Mouse (Mus musculus): ENCODE measurements around the gene Mtrf1.
"Not testable (repeated sequence)": the region's sequence is repeated elsewhere in the genome, so short reads cannot be mapped to it uniquely, and the experiment has no call there.

Mtrf1 gene

DNA sequence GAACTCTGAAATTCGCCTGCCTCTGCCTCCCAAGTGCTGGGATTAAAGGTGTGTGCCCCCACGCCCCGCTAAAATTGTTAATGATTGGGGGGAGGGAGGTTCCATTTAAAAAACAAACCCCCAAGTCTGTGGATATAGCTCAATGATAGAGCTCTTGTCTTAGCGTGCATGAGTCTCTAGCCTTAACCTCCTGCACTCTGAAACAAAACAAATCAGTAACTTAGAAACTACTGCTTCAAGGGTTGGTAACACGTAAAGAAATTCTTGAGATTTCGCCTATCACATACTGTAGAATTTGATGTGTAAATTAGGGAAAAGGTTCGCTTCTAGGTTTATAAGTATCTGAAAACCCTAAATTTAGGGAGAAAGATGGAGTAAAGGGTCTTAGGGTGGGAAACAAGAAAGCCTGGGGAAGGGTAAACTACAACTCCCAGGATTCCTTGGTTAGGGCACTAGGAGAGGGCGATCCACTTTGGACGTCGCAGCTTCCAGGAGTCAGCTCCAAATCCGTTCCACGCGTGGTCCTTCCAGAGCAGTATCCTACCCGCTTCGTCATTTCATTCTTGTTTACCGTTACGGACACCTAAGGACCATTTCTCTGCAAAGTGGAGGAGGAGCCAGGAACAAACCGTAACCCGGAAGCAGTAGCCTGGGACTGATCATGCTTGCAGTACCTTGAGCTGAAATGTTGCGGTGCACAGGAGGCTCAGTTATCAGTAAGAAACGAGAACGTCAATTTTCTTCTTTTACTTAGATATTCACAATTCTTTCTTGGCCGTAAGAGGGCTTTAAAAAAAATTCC is at the start of gene Mtrf1:
Mtrf1 (plus strand) TSS at position 452 of the 802 bp plus-strand sequence.
- DNase-seq (ENCODE audit: low read depth, low spot score) = peak; percentile 82

DNA sequence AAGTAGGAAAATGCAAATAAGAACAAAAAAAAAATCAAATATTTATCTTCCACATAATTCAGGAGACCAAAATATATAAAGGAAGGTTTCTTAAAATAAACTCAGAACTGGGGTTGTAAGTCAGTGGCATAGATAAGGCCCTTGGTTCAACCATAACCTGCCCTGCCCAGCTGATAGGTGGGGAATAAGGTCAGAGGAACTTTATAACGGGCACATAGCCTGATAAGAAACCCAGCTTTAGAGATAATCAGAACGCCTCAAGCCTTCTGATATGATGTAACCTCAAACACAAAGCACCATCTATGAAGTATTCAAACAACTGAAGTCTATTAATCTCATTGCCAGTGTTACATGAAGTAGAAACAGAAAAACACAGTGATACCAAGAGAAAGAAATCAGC is 39.5 kb upstream of the Mtrf1 start:
- no peak for DNase-seq (ENCODE audit: low read depth, low spot score)

- DNase-seq (ENCODE audit: low read depth, low spot score) = no peak
These were observed 20.5 kb upstream of the Mtrf1 start for GRCm38 (mm10) chr14:79377041-79377440.

DNA sequence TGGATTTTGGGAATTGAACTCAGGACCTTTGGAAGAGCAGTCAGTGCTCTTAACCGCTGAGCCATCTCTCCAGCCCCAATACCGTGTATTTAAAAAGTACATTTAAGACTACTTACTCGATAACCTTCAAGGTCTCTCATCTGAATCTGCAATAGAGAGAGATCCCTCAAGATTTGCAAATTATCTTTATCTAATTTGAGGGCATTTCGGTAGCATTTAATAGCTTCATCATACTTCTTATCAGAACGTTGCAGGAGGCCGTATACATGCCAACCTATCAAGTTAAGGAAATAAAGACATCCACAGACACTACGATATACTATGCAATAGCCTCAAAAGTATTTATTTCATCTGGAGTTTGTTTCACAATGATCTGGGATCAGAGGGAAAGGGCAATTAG is 14.5 kb upstream of the Mtrf1 start:
- DNase-seq (ENCODE audit: low read depth, low spot score) = no peak

DNA sequence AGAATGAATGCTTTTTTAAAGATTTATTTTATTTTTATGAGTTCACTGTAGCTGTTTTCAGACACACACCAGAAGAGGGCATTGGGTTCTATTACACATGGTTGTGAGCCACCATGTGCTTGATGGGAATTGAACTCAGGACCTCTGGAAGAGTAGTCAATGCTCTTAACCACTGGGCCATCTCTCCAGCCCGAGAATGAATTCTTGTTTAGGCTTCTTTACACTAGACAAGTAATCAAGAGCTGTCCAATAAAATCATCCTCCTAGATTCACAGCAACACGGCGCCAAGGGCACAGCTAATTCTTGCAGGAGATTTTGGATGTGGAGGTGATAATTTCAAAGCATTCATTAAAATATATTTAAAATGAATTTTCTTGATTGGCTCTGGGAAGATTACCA is 9.3 kb upstream of the Mtrf1 start:
- DNase-seq (ENCODE audit: low read depth, low spot score) = no peak

DNA sequence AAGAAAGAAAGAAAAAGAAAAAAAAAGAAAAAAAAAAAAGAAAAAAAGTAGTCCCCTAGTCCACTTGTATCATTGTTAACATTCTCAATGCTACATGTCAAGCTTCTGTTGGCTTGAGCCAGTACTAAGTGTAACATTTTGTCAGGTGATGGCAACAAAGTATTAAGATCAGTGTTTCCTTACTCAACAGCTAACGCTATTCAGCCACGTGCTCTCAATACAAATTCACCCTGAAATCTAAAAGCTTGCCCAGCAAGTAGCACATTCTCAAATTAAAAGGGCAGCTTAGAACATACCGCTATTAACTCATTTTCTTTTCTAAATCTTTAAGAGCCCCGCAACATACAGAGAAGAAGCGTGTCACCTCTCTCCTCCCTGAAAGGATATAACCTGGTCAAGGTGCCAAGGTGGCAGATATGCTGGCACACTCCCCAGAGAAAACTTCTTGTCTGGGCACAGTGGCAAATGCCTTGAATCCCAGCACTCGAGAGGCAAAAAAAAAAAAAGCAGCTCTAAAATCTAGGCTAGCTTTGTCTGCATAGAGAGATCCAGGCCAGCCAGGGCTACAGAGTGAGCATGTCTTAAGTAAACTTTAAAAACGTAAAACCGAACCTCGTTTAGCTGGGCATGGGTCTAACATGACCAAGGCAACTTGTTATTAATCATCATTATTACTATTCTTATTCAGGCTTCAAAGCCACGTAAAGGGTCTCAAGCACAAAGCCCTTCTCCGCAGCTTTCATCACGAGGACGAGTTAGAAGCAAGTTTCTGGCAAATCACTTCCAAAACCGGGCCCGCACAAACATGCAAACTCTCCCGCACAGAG is 7.9 kb upstream of the Mtrf1 start:
- DNase-seq (ENCODE audit: low read depth, low spot score) = peak; percentile 10

DNA sequence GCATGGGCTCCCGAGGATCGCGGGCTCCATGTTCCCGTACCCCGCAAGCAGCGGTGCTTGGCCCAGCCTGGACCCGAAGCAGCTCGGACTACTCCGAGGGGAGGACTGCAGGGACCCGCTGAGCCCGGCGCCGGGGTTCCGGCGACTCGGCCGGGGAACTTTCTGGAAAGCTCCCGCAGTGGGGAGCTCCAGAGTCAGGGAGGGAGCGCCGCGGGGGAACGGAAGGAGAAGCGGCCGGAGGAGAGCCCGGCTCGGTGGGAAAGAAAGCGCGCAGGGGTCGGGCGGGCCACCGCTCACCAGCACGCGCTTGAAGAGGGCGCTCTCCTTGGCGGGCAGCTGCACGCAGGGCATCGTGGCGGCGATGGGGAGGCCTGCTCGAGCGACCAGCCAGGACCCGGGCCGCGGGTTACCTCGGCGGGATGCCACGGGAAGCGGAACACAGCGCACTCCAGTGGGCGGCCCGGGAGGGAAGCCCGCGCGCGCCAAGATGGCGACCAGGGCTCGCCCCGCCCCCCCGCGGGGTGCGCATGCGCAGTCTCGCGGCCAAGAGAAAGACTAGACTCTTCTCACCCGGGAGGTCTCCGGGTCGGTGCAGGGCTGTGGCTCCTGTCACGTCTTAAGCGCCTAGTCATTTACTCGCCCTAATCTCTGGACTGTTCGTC is 7.2 kb upstream of the Mtrf1 start, which contains the start of gene Naa16:
Naa16 (minus strand) TSS at position 514 of the 662 bp plus-strand sequence.
- DNase-seq (ENCODE audit: low read depth, low spot score) = peak; percentile 95

GRCm38 (mm10) chr14:79393289-79393688 is 4.3 kb upstream of the Mtrf1 start:
- DNase-seq (ENCODE audit: low read depth, low spot score) = peak; percentile 71

- DNase-seq (ENCODE audit: low read depth, low spot score) = peak; percentile 84
These were observed 3.0 kb upstream of the Mtrf1 start for GRCm38 (mm10) chr14:79394564-79394963.

DNA sequence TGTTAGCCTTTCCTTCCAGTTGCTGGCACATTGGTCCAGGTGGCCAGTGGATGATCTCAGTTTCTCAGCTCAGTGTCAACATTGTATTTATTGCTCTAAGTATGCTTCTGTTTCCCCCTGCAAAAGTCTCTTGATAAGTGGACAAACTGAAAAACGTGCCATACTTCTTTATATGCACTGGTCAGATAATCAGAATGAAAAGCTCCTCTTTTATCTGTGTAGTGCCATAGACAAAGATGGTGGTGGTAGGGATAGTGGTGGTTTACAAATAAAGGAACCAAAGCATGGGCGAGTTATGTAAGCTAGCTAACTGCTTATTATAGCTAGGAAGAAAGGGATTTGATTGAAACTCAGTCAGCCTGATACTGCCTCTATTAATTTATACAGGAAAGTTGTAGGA is 10.1 kb downstream of the Mtrf1 start:
- DNase-seq (ENCODE audit: low read depth, low spot score) = no peak

- no peak for DNase-seq (ENCODE audit: low read depth, low spot score)
These were observed 11.8 kb downstream of the Mtrf1 start for GRCm38 (mm10) chr14:79409278-79409830.

DNA sequence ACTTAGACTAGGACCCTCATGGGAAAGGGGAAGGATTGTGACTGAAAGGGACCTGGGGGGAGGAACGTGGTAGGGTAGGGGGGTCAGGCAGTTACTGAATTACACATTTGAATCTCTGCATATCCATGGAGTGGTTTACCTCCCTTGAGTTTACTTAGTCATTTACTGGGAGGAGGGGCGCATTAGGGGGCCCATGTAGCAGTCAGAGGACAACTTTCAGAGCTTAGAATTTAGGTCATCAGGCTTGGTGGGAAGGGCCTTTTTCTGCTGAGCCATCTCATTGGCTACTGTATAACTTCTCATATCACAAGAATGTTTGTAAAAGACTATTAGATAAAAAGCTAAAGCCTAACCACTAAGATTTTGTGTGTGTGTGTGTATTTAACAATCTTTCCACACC is 13.1 kb downstream of the Mtrf1 start:
- DNase-seq (ENCODE audit: low read depth, low spot score) = no peak

GRCm38 (mm10) chr14:79413121-79413520 is 15.5 kb downstream of the Mtrf1 start:
- no peak for DNase-seq (ENCODE audit: low read depth, low spot score)

GRCm38 (mm10) chr14:79420083-79420685 is 22.6 kb downstream of the Mtrf1 start:
- no peak for DNase-seq (ENCODE audit: low read depth, low spot score)

- DNase-seq (ENCODE audit: low read depth, low spot score) = peak; percentile 98
These were observed 28.6 kb downstream of the Mtrf1 start, which contains the start of gene Kbtbd7 for GRCm38 (mm10) chr14:79425979-79426729. TSS of gene Kbtbd7 (plus strand) at chr14:79426511.

DNA sequence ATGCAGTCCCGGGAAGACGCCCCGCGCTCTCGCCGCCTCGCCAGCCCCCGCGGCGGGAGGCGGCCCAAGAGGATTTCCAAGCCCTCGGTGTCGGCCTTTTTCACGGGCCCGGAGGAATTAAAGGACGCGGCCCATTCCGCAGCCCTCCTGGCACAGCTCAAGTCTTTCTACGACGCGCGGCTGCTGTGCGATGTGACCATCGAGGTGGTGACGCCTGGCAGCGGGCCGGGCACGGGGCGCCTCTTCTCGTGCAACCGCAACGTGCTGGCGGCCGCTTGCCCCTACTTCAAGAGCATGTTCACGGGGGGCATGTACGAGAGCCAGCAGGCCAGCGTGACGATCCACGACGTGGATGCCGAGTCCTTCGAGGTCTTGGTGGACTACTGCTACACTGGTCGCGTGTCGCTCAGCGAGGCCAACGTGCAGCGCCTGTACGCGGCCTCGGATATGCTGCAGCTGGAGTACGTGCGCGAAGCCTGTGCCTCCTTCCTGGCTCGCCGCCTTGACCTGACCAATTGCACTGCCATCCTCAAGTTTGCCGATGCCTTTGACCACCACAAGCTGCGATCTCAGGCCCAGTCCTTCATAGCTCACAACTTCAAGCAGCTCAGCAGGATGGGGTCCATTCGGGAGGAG is 29.3 kb downstream of the Mtrf1 start:
- DNase-seq (ENCODE audit: low read depth, low spot score) = not testable (repeated sequence)

DNA sequence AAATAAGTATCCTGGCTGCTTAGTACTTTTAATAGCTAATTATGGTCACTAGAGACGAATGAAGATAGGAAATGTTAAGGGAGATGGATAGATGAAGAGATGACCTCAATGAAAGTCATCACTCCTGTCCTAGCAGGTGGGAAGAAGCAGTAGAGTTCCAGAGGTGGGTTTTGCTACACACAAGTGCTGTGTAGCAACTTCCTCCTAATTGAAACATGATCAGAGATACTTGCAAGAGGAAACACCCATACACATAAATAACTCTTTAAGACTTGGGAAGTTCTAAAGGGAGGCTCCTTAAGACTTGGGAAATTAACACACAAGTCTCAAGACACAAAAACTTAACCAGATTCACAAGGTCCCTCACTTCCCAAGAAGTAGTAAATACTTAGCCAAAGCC is 36.5 kb downstream of the Mtrf1 start:
- no peak for DNase-seq (ENCODE audit: low read depth, low spot score)

GRCm38 (mm10) chr14:79440655-79441054 is 43.1 kb downstream of the Mtrf1 start:
- no peak for DNase-seq (ENCODE audit: low read depth, low spot score)

- DNase-seq (ENCODE audit: low read depth, low spot score) = no peak
These were observed 43.9 kb downstream of the Mtrf1 start for GRCm38 (mm10) chr14:79441441-79441840.

- no peak for DNase-seq (ENCODE audit: low read depth, low spot score)
These were observed 47.0 kb downstream of the Mtrf1 start for GRCm38 (mm10) chr14:79444601-79445000.

Data from CD4-positive helper T cell, adult 2 months (primary cell).